Mouse (Mus musculus) liver, postnatal 0 days (tissue): Measurements from ENCODE around the gene Vwa3b.

Experiments used
- CTCF ChIP-seq: sonication (generic); IDR thresholded peaks from 2 replicates; pipeline ENCODE4 v1.5.1; 2016; ENCODE audit warnings: antibody characterized with exemption, low read depth
- EP300 ChIP-seq: IDR thresholded peaks from 2 replicates; pipeline ENCODE4 v1.6.1; 2016; ENCODE audit warnings: antibody characterized with exemption, low read depth, mild to moderate bottlenecking

DNA sequence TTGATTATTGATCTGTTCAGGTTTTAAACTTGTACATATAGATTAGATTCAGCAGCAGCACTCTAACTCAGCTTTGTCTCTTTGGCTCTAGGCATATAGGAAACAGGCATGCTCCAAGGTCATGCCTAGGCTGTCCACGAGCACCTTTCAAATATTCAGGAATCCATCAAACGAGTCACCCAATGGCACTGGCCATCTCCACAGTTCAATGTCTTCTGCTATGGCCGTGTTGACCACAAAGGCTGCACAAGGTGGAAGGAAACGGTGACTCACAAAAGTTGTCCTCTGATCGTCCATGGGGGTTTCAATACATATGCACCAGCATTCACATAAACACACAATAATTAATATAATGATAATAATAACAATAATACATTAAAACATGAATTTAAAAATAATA is 21.4 kb upstream of the Vwa3b start:
- TF ChIP-seq CTCF (no peak), EP300 (no peak)
